Mouse (Mus musculus): Measurements from ENCODE around the gene Olfr1136. TPM values are rescaled to one million over a fixed set of nuclear protein-coding genes. Genes with fewer than 3 reads are reported as not detected.

Gene Olfr1136
- total RNA-seq (2023) = not detected

GRCm38 (mm10) chr2:87693847-87694246, at the start of gene Olfr1136:
Gene Olfr1136 (minus strand): TSS chr2:87693947.

DNA sequence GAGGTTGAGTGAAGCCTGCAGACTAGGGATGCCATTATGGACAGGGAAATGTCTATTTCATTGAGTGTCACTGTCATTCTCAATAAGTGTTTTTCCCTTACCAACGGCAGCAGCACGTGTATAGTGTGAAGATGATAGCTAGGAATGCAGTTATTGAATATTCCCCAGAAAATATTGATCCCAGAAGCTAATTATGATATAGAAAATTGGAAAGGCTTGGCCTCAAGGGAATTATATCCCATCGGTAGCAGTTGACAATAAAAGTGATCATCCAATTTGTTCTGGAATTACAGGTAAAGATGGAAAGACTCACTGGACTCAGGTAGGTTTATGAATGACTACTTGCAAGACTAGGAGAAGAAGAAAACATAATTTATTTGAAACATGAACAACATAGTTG, 49.7 kb upstream of the Olfr1136 start, which contains the start of gene Olfr1140:
Gene Olfr1140 (plus strand): TSS at position 301 of the 400 bp plus-strand sequence.

GRCm38 (mm10) chr2:87739878-87740277, 46.1 kb upstream of the Olfr1136 start, which contains the start of gene Olfr1138:
Gene Olfr1138 (minus strand): TSS chr2:87739978.

DNA sequence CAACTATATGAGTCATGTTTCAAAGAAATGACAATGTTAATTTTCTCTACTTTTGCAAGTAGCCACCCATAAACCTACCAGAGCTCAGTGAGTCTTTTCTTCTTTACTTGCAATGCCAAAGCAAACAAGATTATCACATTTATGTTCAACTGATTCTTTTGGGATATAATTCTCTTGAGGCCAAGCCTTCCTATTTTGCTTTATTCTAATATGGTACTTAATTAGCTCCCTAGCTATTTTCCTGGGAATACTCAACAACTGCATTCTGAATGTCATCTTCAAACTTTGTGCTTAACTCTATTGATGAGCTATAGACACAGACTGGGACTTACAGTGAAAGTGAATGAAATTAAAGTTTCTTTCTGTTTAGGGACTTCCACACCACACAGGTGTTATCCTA, 19.3 kb upstream of the Olfr1136 start, which contains the start of gene Olfr1137:
Gene Olfr1137 (minus strand): TSS at position 101 of the 400 bp plus-strand sequence.

DNA sequence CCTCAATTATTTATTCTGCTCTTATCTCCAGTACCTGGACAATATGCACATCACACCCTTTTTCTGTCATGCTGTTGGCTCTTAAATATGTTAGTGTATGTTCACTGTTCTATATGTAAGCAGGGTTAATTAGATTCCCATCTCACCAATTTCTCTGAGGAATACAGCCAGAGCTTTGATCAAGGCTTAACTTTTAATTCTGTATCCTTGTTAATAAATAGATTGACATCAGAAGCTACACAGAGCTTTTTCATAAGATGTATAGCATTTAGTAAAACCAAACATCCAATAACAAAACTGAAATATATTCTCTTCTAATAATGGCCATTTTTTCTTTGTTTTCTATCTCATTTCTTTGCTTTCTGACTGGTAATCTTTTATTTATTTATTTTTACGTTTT, 20.2 kb downstream of the Olfr1136 start, which contains the start of gene Olfr1135:
Gene Olfr1135 (minus strand): TSS at position 101 of the 400 bp plus-strand sequence.

DNA sequence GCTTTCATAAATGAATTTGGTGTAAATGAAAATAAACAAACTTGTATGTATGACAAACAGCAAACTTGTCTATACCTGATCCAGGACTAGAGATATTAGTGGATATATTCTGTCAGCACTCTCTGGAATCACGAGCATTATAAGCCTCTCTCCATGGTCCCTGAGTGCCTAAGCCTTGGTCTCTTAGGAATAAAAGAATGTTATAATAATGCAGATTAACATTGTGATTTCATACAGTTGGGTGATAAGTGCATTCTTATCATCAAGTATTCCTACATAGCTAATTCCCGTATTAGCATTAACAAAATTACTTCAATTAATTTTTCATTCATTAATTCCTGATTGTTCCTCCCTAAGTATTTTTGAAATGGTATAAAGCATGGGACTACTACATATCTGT, 35.4 kb downstream of the Olfr1136 start, which contains the start of gene Olfr1134:
Gene Olfr1134 (minus strand): TSS at position 101 of the 400 bp plus-strand sequence.

GRCm38 (mm10) chr2:87647274-87647673, 46.5 kb downstream of the Olfr1136 start, which contains the start of gene Olfr1133:
Gene Olfr1133 (minus strand): TSS chr2:87647374.

Other genes with a start within 250 kb of the Olfr1136 start
- gene Olfr1126, start 240.0 kb downstream of the Olfr1136 start, total RNA-seq (2023) = not detected
- gene Pramel7, start 196.9 kb downstream of the Olfr1136 start, total RNA-seq (2023) = not detected
- gene Pramel6, start 187.4 kb downstream of the Olfr1136 start, total RNA-seq (2023) = not detected
- gene Olfr153, start 162.2 kb downstream of the Olfr1136 start, total RNA-seq (2023) = not detected
- not detected for gene Olfr1128, start 148.4 kb downstream of the Olfr1136 start, total RNA-seq (2023)
- not detected for gene Olfr1129, start 120.0 kb downstream of the Olfr1136 start, total RNA-seq (2023)
- not detected for gene Olfr1130, start 87.7 kb downstream of the Olfr1136 start, total RNA-seq (2023)
- gene Olfr1131, start 66.8 kb downstream of the Olfr1136 start, total RNA-seq (2023) = not detected
- gene Olfr1132, start 56.4 kb downstream of the Olfr1136 start, total RNA-seq (2023) = not detected
- not detected for gene Olfr1133, start 46.6 kb downstream of the Olfr1136 start, total RNA-seq (2023)
- gene Olfr1134, start 35.5 kb downstream of the Olfr1136 start, total RNA-seq (2023) = not detected
- gene Olfr1135, start 20.3 kb downstream of the Olfr1136 start, total RNA-seq (2023) = not detected
- not detected for gene Olfr1137, start 19.2 kb upstream of the Olfr1136 start, total RNA-seq (2023)
- gene Olfr1138, start 46.0 kb upstream of the Olfr1136 start, total RNA-seq (2023) = not detected
- not detected for gene Olfr1140, start 49.8 kb upstream of the Olfr1136 start, total RNA-seq (2023)
- not detected for gene Olfr1141, start 60.0 kb upstream of the Olfr1136 start, total RNA-seq (2023)
- gene Olfr152, start 85.5 kb upstream of the Olfr1136 start, total RNA-seq (2023) = not detected
- gene Olfr1143, start 106.6 kb upstream of the Olfr1136 start, total RNA-seq (2023) = not detected
- not detected for gene Olfr1145, start 115.9 kb upstream of the Olfr1136 start, total RNA-seq (2023)
- gene Olfr1148, start 136.6 kb upstream of the Olfr1136 start, total RNA-seq (2023) = not detected
- gene Olfr1150-ps1, start 150.0 kb upstream of the Olfr1136 start, total RNA-seq (2023) = not detected
- gene Olfr1151, start 161.9 kb upstream of the Olfr1136 start, total RNA-seq (2023) = not detected
- gene Olfr1152, start 172.5 kb upstream of the Olfr1136 start, total RNA-seq (2023) = not detected
- not detected for gene Olfr1153, start 201.0 kb upstream of the Olfr1136 start, total RNA-seq (2023)
- not detected for gene Olfr1154, start 211.2 kb upstream of the Olfr1136 start, total RNA-seq (2023)

Measured in CD8-positive naive resting alpha-beta T cell, adult 57 days (primary cell).